Mouse (Mus musculus) left cerebral cortex, postnatal 14 days (tissue): ENCODE measurements around the gene Srd5a3. TPM values are rescaled to one million over a fixed set of nuclear protein-coding genes. Genes with fewer than 3 reads are reported as not detected.

Experiments
- DNase-seq, 2 experiments: peaks; one replicate each; pipeline ENCODE4 v3.0.0; 2021 to 2022; ENCODE audit warnings: low spot score in 2 of 2, mixed read lengths in 1 of 2
- intact Hi-C: fragments of 180-260 bp; cut with DNase I; formaldehyde crosslinking; loops from one replicate; pipeline ENCODE4 v1.15.1; 2025
- total RNA-seq, 2 experiments: library from RNA; stranded (reverse); gene quantifications; 2 replicates each; pipeline ENCODE4 v1.2.3; 2021

Srd5a3 gene
- total RNA-seq, 2 experiments from 2014 or later: 17.8 to 19.2 TPM

- intact Hi-C loops: loop anchor here (2.0 kb wide), 1 partner anchor 42 kb away; the partner anchor contains the start of gene Srd5a3
- peak in 1 of 2 experiments; percentile 24 for DNase-seq
These were observed 43.1 kb downstream of the Srd5a3 start for GRCm38 (mm10) chr5:76183043-76183749.

GRCm38 (mm10) chr5:76183750-76184261 is 43.7 kb downstream of the Srd5a3 start, which contains the start of gene Tmem165:
Tmem165 (plus strand) TSS chr5:76183880.
- intact Hi-C loops: loop anchor here (2.0 kb wide), 1 partner anchor 43 kb away; the partner anchor contains the start of gene Srd5a3
- DNase-seq: peak; percentile 90 to 94

- intact Hi-C loops: no loop called here
- DNase-seq: peak; percentile 18 to 39
These were observed 44.4 kb downstream of the Srd5a3 start for GRCm38 (mm10) chr5:76184286-76185080.

- intact Hi-C loops: no loop called here
- no peak for DNase-seq
These were observed 47.8 kb downstream of the Srd5a3 start for GRCm38 (mm10) chr5:76187885-76188284.

GRCm38 (mm10) chr5:76190609-76191008 is 50.5 kb downstream of the Srd5a3 start:
- intact Hi-C loops: no loop called here
- DNase-seq: no peak

- intact Hi-C loops: no loop called here
These were observed 53.0 kb downstream of the Srd5a3 start for GRCm38 (mm10) chr5:76193075-76193474.

GRCm38 (mm10) chr5:76194377-76194945 is 54.4 kb downstream of the Srd5a3 start:
- intact Hi-C loops: no loop called here
- no peak for DNase-seq

More at GRCm38 (mm10) chr5:76193075-76193474, 53.0 kb downstream of the Srd5a3 start:
- DNase-seq: no peak

- intact Hi-C loops: no loop called here
These were observed 59.3 kb downstream of the Srd5a3 start for GRCm38 (mm10) chr5:76199346-76199745.

GRCm38 (mm10) chr5:76203171-76203570 is 63.1 kb downstream of the Srd5a3 start:
- intact Hi-C loops: no loop called here
- DNase-seq: no peak

More at GRCm38 (mm10) chr5:76199346-76199745, 59.3 kb downstream of the Srd5a3 start:
- DNase-seq: no peak

Other genes starting within 250 kb of the Srd5a3 start
- 10 to 100 TPM; 21.5 to 22.4 TPM for gene Kdr, start 161.8 kb upstream of the Srd5a3 start, total RNA-seq
- gene Tmem165, start 43.6 kb downstream of the Srd5a3 start, total RNA-seq: 10 to 100 TPM; 36.1 to 36.3 TPM
- 10 to 100 TPM; 49.2 to 54.3 TPM for gene Clock, start 164.5 kb downstream of the Srd5a3 start, total RNA-seq
- not detected for gene Pdcl2, start 190.9 kb downstream of the Srd5a3 start, total RNA-seq
- gene Nmu, start 223.5 kb downstream of the Srd5a3 start, total RNA-seq: not detected